Mouse (Mus musculus): ENCODE measurements around the gene Zfp599.
"Not testable (repeated sequence)": the region's sequence is repeated elsewhere in the genome, so short reads cannot be mapped to it uniquely, and the experiment has no call there.

The Zfp599 gene

DNA sequence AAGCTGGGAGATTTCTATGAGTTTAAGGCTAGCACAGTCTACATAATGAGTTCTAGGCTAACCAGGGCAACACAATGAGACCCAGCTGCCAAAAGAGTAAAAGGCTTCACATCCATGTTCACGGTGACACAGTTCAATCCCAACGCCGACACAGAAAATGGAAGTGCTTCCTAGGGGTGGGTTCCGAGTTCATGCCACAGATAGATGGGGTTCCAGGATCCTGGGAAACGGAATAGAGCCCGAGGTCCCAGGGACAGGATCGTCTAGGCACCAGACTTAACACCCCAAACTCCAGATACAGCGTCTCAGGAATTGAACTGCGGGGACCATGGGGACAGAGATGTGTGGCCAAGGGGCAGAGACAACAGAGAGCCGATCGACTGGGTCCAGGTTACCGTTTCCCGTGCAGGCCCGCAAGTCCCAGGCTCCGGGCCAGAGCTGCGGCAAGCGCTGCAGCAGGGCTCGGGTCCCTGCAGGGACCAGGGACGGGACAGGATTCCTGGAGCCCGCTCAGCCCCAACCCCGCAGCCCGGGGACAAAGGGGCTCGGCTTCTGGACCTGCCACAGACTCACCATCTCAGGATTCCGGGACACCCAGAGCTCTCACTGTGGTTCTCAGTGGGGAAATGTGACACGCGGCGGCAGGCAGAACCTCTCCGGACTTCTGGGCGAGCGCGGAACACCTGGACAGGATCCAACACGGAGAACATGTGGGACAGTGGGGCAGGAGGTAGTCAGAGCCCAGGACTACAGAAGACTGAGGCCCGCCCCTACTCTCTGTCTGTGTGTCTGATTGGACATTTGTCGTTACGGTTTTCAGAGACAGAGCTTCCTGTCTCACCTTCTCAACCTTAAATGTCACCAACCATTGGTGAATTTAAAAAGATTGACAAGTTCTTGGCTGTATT is at the start of gene Zfp599:
Zfp599 (minus strand) TSS at position 712 of the 908 bp plus-strand sequence.
- DNase-seq (ENCODE audit: low spot score), result peak; percentile 78

DNA sequence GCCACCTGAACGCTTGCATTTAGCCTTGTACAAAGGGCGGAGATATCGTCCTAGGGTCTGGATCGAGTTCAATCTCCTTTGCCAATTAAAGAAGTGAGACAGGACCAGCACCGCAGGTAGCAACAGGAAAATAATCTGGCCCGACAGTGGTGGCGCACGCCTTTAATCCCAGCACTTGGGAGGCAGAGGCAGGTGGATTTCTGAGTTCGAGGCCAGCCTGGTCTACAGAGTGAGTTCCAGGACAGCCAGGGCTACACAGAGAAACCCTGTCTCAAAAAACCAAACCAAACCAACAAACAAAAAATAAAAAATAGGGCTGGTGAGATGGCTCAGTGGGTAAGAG is 48.2 kb upstream of the Zfp599 start:
- DNase-seq (ENCODE audit: low spot score), result not testable (repeated sequence)

DNA sequence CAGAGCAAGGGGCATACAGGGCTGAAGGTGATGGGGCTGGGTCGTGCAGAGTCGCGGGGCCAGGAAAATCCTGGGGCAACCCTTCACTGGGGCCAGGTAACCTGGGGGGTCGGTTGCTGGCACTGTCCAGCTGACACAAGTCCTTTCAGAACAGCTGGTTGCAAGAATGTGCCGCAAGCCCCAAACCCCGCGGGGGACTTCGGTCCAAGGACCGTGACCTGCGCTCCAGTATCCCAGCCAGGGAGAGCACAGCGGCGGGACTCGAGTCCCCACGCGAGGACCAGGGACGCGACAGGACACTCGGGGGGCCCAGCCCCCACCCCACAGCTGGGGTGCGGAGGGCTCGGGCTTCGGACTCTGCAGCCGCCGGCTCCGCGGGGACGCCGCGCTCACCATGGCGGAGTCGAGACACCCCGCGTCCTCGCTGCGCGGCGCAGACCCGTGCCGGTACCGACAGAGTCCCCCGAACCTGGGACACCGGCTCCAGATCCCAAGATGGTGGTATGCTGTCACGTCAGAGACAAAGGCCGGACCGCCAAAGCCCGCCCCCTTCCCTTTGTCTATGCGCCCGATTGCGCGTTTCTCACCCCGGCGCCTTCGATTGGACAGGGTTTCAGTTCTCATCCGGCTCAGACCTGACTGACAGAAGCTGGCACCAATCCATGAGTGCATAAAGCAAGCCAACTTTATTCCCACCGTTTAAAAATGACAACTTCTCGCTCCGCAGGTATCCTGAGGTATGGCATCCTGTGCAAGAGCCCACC is 47.6 kb upstream of the Zfp599 start, which contains the start of gene Zfp810:
Zfp810 (minus strand) TSS at position 493 of the 764 bp plus-strand sequence.
- peak; percentile 94 for DNase-seq (ENCODE audit: low spot score)

DNA sequence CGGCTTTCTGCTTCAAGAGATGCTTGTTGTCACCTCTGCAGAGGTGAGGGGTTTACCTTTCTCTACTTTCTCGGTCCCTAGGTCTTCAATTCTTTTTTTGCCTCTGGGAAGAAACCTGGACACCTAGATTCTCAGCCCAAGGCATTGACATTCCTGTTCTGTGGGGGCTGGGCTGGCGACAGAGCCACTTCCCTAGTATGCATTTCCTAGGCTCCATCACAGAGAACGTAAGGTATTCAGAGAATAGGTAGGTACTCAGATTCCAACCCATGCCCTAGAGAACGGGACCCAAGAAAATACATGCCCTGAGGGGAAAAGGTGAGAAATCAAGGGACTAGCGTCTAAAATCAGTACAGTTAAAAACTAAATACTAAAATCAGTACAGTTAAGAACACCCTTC is 47.0 kb upstream of the Zfp599 start:
- DNase-seq (ENCODE audit: low spot score), result no peak

DNA sequence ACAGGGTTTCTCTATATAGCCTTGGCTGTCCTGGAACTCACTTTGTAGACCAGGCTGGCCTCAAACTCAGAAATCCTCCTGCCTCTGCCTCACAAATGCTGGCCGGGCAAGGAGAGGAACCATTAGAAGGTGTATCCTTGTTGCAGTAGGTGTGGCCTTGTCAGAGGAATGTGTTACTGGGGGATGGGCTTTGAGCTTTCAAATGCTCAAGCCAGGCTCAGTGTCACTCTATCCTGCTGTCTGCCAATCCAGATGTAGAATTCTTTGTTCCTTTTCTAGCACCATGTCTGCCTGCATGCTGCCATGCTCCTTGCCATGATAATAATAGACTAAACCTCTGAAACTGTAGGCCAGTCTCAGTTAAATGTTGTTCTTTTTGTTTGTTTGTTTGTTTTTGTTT is 42.5 kb upstream of the Zfp599 start:
- no peak for DNase-seq (ENCODE audit: low spot score)

DNA sequence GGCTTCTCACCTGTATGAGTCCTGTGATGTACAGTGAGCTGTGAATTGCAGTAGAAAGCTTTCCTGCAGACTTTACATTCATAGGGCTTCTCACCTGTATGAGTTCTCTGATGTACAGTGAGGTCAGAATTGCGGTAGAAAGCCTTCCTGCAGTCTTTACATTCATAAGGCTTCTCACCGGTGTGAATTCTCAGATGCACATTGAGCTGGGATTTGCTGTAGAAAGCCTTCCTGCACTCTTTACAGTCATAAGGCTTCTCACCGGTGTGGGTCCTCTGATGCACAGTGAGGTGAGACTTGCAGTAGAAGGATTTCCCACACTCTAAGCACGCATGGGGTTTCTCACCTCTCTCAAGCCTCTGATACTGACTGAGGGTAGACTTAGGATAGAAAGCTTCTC is 19.0 kb upstream of the Zfp599 start:
- no peak for DNase-seq (ENCODE audit: low spot score)

DNA sequence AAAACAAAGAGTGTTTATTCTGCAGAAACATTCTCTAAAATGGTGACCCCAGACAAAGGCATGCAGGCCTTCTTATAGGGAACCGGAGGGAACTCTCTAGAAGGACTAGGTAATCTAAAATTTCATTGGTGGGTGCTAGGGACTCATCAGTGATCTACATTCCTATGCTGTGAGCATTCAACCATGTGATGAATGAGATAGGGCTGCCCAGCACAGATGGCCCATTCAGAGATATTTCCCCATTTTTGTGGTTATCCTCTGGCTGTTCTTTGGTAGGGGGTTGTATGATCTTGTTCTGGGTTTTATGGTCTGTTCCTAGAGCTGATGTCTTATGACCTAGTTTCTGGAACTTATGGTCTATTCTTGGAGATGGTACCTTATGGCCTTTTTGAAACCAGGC is 9.2 kb upstream of the Zfp599 start:
- no peak for DNase-seq (ENCODE audit: low spot score)

DNA sequence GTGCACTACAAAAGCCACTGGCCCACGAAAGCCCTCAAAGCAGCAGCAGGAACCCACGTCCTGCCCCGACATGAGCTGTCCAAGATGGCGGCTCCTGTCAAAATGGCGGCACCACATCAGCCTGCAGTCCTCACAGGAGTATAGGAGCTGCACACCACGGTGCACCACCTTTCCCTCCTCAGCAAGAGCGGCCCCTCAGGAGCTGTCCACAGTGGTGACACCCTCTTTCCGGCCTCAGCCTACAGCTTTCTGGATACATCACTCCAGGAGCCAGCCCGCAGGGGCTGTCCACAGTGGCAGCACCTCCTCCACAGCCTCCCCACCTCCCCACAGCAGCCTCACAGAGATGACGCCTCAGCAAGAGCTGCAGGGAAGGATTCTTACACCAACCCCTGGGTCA is 2.9 kb upstream of the Zfp599 start:
- no peak for DNase-seq (ENCODE audit: low spot score)

DNA sequence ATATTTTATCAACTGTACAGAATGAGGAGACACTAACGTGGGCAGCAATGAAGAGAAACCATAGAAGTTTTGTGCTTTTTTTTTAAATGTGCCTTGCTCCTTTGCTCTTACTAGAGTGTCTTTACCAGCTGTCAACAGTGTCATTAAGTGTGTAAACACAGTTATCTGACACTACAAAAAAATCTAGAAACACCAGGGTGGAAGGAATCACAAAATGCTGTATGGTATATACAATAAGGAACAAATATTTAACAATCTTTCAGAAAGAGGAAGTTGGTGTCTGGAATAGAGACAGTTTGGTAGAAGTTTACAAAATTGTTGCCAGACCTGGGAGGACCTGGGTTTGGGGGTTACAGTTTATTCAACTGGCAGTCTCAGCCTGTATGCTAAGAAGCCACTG is 1.9 kb upstream of the Zfp599 start:
- no peak for DNase-seq (ENCODE audit: low spot score)

DNA sequence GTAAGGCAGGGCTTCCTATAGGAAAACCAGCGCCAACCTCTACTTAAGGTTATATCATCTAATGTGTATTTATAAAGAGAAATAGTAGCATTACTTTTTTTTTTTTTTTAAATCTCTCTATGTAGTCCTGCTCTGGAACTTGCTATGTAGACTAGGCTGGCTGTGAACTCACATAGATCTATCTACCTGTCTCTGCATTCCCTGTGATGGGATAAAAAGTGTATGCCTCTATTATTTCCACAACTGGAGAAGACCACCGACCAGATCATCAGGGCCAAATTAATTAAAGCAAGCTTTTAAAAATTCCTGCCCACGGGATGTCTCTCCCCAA is 362 bp upstream of the Zfp599 start:
- DNase-seq (ENCODE audit: low spot score), result no peak

DNA sequence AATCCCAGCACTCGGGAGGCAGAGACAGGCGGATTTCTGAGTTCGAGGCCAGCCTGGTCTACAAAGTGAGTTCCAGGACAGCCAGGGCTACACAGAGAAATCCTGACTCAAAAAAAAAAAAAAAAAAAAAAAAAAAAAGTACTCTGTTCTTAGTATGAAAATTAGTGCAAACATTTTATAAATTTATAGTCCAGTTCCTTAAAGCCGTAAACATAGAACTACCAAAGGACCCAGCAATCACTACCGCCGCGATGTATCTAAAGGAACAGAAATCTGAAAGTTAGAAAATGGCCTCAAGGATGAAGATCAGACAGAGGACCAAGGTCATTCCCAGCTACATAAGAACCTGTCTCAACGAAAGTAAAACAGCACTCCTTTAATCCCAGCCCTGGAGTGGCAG is 911 bp downstream of the Zfp599 start:
- DNase-seq (ENCODE audit: low spot score), result no peak

DNA sequence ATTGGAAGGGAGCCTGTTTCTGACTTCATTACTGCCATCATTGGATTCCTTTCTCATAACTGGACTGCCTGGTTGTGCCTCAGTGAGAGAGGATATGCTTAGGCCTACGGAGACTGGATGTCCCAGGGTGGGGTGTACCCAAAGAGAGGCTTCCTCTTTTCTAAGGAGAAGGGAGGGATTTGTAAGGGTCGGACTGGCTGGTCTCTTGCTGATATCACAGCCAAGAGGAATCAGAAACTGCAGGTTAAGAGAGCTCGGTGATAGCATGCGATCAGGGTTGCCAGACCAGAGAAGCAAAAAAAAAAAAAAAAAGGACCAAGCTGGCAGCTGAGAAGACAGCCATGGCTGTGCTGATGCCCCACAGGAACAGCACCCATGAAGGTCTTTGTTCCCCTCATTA is 3.1 kb downstream of the Zfp599 start:
- no peak for DNase-seq (ENCODE audit: low spot score)

DNA sequence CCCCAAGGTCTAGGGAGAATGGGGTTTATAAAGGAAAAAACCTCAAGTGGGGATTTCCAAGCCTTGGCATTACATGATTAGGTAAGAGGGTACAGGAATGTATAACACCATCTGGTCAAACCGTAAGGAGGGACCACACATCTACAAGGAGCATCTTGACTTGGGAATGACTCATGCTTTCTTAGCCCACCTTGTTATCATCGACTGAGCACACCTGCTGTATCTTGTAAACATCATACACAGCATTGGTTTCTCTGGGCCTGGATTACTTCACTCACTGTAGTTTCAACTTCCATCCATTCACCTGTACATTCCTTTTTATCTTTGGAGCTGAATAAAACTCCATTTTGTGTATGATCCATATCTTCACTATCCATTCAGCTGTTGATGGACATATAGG is 15.5 kb downstream of the Zfp599 start:
- no peak for DNase-seq (ENCODE audit: low spot score)

DNA sequence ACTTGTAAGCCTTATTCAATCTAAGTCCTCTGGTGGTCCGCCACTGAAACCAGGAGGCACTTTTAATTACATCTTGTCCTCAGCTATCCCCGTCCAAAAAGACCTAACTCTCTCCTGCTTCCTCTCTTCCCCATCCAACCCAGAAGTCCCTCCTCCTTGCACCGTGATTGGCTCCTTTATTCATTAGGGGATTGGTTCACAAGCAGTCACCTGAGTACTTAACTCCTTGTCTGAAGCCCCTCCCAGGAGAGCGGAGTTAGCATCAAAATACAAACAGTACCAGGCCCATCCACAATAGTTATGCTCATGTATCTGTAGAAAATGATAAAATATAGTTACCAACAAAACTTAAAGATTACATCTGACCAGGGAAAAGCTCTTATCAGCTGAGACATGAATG is 19.7 kb downstream of the Zfp599 start:
- DNase-seq (ENCODE audit: low spot score), result no peak

DNA sequence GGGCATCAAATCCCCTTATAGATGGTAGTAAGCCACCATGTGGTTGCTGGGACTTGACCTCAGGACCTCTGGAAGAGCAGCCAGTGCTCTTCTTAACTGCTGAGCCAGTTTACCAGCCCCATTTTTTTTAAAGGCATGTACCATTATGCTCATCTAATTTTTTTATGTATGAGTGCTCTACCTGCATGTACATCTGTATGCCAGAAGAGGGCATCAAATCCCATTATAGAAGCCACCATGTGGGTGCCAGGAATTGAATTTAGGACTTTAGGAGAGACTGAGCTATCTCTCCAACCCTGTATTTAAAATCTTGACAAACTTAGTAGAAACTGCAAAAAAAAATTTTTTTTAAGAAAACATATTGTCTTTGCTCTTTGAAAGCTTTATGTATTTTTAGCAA is 29.1 kb downstream of the Zfp599 start:
- DNase-seq (ENCODE audit: low spot score), result peak; percentile 17

DNA sequence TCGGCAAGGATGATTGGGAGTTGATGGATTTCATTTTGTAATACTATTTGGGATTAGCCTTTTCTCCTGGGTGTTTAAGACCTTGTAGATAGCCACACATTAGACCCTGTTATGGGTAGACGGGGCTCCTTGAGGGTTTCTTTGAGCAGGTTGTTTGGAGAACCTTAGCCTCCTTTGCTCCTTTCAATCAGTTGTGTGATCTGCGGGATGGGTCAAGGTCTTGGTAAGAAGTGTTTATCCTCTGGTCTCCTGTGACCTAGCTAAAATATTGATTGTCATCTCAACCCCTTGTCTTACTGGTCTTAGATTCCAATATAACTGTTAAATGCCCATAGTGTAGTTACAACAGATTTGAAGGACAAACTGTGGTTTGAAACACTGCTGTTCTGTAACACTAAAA is 29.6 kb downstream of the Zfp599 start:
- no peak for DNase-seq (ENCODE audit: low spot score)

DNA sequence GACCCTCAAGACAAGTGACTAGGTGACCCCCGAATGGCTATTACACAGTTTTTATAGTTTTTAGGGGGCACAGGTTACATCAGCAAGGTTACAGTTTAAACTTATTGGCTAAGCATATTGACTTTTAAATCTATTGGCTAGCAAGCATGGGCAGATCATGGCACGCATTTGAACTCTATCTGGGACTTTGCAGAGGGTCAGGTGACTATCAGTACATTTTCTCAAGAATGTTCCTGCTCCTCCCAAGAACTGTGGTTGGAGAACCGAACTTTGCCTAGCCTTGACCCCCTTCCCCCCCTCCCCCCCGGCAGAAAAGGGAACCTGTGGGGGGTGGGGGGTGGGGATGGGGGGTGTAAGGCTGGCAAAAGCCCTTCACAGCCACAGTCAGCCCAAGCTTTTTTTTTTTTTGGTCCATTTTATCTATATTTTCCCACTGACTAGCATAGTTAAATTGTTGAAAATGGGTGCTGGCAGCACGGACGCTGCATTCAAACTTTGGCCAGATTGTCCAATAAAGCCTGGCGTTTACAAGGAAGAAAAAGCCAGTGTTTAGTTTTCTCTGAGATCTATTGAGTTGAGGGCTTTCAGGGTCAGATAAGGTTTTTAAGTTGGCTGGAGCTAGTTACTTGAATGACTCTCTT is 30.2 kb downstream of the Zfp599 start:
- DNase-seq (ENCODE audit: low spot score), result no peak

DNA sequence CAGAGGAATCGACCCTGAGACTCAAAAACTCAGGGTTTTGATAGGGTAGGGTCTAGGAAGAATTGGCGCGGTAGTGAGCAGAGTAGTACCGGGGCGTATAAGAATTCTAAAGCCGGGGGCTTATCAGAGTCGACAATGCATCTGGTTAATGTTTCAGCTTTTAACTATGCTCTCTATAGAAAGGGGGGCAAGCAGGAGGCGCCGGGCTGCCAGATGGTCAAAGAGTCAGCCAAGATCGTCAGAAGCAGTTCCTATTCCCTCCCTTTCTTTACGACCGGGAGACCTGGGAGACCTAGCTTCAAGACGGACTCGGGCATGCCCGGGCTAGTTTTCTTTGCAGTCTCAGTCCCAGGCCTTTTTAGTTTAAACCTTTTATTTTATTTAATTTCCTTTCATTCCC is 32.8 kb downstream of the Zfp599 start:
- no peak for DNase-seq (ENCODE audit: low spot score)

DNA sequence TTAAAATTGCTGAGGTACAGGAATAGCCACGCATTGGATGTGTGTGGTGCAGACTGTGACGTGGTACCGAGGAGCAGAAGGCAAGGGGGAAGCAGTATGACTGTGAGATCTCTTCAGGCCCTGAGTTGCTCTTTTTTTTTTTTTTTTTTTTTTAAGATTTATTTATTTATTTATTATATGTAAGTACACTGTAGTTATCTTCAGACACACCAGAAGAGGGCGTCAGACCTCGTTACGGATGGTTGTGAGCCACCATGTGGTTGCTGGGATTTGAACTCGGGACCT is 33.4 kb downstream of the Zfp599 start:
- DNase-seq (ENCODE audit: low spot score), result not testable (repeated sequence)

DNA sequence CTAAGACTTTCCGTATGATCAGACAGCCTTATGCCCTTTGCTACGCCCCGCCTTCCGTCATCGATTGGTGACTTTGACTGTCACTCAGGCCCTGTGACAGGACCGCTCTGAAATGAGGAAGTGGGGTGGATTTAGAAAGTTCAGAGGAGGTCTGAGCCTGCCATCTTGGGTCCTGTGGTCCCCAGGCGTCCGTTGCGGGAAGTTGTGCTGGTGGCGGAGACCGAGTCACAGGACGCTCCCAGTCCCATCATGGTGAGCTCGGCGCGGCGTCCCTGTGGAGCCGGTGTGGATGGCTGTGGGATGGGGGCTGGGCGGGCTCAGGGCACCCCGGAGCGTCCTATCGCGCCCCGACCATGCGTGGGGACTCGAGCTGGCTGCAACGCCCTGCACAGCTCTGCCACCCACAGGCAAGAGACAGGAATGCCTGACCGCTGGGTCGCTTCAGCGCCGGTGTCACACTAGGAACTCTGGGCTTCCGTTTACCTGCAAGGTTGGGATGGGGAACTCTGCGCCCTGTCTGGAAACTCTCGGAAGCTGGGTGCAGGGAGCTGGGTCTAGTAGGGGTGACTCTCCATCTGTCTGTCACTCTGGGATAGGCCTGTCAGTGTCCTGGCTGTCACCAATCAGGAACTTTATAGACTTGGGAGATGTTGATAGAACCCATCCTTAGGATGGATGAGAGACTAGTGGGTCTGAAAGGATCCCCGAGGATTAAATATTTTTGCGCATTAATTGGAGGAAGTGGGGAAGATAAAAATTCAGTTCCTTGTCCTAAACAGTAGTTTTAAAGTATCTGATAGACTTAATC is 33.9 kb downstream of the Zfp599 start, which contains the start of gene Zfp809:
Zfp809 (plus strand) TSS at position 134 of the 808 bp plus-strand sequence.
- peak; percentile 99 for DNase-seq (ENCODE audit: low spot score)

DNA sequence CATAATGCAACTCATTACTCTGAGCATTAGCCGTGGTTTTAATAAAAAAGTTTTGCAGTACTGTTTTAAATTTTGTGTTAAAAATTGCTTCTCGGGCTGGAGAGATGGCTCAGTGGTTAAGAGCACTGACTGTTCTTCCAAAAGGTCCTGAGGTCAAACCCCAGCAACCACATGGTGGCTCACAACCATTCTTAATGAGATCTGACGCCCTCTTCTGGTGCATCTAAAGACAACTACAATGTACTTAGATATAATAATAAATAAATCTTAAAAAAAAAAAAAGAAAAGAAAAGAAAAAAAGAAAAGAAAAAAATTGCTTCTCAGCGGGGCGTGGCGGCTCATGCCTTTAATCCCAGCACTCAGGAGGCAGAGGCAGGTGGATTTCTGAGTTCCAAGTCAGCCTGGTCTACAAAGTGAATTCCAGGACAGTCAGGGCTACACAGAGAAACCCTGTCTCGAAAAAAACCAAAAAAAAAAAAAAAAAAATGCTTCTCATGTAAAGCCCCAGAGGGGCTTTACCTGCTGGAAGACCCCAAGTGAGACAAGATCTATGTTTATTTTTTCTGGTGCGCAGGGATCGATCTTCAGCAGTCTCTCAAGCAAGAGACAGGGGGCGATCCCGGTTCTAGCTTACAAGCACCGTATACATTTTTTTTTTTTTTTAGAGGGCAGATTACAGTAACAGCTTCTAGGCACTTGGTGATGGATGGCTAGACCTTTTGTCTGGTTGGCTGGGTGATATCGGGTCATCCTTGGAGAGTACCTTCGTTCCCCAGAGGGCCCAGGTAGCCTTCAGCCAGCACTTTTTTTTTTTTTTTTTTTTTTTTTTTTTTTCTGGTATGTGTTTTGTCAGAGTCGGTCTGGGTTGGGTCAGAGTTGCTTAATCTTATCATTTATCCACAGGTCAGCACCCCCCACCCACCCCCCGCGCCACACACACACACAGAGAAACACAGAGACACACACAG is 34.9 kb downstream of the Zfp599 start:
- peak; percentile 14 for DNase-seq (ENCODE audit: low spot score)
